Mouse (Mus musculus) lung, adult 2 months (tissue): ENCODE data around the gene F2.

Experiments used
- CTCF ChIP-seq: fragments of 200-500 bp; IDR thresholded peaks from 2 replicates; pipeline ENCODE4 v1.5.1; 2011; ENCODE audit warnings: mild to moderate bottlenecking, low read length, control low read depth; ENCODE audit not compliant: insufficient read depth
- POLR2A ChIP-seq: fragments of 200-500 bp; IDR thresholded peaks from 2 replicates; pipeline ENCODE4 v1.6.1; 2011; ENCODE audit warnings: low read depth, mild to moderate bottlenecking, control low read depth, low read length, borderline replicate concordance; ENCODE audit errors: extremely low read depth

DNA sequence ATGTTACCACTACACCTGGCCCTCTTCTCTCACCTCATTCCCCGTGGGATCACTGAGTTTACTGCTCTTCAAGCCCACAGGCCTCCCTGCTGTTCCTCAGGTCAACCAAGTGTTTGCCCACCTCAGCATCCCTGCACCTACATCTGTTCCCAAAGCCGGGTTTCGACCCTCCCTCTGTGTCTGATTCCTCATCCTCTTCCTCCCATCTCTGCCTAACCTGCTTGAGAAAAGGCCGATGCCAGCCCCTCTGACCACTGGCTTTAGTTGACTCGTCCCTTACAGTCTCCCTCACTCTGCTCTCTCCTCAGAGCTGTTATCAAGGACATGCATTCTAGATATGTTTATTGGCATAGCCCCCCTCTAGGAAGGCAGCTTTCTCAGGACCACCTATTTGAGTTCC lies 8.7 kb downstream of the F2 start:
- TF ChIP-seq CTCF (no peak), POLR2A (no peak)
